Mouse (Mus musculus) CD4-positive helper T cell, adult 2 months (primary cell): Measurements from ENCODE around the gene Izumo1r.
"Not testable (repeated sequence)": the region's sequence is repeated elsewhere in the genome, so short reads cannot be mapped to it uniquely, and the experiment has no call there.

Experiments used
- DNase-seq: peaks from one replicate; pipeline ENCODE4 v3.0.0-alpha.2; 2012; ENCODE audit warnings: low read depth, missing footprints, low spot score

Gene Izumo1r

DNA sequence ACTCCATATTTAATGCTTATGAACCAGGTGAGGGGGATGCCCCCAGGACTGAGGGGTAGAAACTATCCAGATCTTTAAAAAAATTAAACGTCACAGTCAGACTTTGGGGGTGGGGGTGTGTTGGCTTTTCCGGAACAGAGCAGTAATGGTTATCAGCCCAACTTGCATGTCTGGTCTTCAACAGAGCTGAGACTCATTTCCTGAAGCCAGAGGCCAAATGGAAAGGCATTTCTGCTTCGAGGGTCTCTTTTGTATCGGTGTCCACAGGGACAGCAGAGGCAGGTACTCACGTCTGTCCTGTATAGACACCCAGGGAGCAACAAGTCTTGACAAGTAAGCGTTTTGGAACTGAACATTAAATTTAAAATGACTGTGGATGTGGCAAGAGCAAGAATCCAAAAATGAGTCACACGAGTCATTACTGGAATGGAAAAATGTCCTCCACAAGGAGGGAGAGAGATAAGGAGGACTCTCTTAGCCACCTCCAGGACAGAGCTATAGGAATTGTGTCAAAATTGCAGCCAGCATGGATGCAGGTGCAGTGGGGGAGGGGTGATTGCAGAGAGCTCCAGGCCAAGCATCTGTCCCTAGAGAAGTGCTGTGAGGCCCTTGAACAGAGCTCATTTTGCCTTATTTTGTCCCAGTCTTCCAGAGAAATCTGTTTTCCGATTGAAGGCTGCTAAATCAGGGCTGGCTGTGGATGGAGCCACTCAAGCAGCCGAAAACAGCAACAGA is 1.2 kb upstream of the Izumo1r start:
- DNase-seq: peak; percentile 54

DNA sequence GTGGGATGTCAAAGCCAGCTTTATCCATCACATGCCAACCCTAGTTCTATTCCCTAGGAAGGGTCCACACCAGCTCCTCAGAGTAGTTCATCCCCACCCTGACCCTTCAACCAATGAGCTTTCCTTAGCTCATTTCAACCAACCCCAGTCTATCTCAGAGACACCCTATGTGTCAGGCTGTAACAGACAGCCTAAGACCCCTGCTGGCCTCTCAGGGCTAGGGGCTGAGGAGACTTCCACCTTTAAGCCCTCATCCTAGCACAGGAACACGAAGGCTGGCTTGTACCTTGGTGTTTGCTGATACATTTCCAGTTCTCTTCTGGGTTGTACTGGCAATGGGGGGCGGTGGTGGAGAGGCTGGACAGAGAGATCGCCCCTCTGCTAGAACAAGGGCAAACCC is 743 bp downstream of the Izumo1r start:
- no peak for DNase-seq

DNA sequence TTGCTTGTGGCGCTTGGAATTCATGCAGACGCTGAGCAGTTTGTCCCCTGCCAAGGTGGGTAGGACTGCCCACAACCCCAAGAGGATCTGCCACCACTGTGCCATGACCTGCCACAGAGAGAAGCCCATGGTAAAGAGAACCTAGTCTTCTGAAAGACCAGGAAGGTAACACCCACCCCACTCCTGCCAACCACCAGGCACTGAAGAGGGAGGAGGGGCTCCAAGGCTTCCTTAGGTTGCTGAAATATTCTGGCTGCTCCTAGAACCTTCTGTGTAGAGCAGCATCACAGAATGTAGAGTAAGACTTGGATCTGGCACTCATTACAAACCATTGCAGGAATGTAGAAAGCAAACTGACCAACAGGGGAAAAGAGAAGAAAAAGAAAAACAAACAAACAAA is 1.3 kb downstream of the Izumo1r start:
- peak; percentile 65 for DNase-seq

DNA sequence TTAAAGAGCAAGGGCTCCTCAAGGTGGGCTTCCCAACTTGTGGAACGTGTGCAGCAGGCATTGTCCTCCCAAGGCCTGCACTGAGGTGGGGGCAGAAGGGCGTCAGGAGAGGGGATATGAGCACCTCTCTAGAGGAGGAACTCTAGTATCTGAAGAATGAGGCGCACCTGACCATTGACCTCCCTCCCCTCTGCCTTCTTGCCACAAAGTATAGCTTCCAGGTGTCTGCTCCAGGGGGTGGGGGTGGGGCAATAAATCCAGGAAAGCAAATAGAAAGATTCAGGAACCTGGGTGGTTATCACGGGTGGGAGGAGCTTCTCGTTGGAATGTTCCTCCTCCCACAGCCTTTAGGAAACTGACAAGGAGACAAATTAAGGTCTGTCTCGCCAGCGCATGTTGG is 2.0 kb downstream of the Izumo1r start:
- DNase-seq: no peak

DNA sequence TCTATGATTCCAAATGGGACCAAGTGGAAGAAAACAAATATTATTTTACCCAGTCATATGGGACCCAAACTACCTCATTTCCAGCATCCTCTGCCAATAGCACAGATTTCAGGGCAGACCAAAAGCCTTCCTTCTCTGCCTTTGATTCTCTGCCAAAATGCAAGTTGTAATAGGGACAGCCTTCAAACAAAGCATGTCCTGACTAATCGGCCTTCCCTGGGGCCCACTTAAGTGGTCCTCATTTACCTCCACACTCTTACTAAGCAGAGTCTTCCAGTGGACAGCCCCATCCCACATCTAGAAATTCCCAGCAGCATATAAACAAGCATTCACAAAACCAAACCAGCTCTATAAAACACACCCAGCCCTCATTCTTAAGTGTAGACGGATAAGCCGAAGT is 6.6 kb downstream of the Izumo1r start:
- no peak for DNase-seq

DNA sequence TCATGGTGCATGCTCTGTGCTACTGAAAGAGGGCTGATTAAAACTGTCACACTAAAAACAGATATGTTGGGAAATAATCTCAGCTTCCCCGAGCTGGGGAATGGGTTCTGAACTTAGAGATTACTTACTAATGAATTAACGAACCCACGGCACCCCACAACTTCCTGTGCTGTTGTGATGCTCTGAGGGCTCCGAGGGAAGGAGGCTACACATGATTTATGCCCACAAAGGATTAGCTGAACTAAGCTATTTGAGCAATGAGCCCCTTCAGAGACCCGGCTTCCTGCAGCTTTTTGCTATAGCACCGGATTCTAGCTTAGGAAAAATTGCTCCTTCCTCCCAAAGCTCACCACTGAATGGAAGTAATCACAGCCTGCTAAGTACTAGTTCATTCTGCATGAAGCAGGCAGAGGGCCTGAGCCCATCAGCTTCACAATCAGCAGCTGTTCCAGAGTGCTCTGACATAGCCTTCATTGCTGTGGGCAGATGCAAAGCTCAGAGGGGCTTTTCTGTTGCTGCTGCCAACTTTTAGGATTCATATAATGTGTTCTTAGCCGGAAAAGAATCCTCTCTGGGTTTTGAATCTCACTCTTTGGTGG is 8.4 kb downstream of the Izumo1r start:
- DNase-seq: no peak

DNA sequence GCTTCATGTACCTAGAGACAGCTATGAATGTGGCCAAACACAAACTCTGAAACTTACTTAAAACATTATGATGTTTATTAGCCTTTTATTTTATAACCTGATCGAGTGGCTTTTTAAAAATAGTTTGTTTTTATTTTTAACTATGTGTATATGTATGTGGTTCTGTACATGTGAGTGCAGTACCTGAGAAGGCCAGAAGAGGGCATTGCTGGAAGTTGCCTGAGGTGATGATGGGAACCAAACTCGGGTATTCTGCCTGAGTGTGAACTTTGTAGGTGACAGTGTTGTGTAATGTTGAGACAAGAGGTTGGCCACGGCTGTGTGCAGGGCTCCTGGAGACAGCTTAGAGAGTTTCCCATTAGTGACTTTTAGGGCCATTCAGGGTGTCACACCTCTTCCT is 9.1 kb downstream of the Izumo1r start:
- no peak for DNase-seq

DNA sequence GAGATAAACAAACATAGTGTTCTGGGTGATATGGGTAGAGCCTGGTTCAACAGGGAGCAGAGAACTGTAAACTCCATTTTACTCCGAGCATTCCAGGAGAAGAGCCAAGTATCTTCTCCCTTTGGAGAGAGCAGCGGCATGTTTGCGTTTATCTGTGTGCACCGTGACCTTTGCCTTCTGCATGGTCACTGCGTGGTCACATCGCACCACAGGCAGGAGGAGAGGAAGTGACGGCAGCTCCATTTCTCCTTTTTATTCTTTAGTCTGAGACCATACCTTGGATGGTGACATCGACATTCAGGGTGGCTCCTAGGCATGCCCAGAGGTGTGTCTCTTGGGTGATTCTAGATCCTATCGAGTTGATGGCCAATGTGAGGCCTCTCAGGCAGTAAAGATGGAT is 10.4 kb downstream of the Izumo1r start:
- no peak for DNase-seq

DNA sequence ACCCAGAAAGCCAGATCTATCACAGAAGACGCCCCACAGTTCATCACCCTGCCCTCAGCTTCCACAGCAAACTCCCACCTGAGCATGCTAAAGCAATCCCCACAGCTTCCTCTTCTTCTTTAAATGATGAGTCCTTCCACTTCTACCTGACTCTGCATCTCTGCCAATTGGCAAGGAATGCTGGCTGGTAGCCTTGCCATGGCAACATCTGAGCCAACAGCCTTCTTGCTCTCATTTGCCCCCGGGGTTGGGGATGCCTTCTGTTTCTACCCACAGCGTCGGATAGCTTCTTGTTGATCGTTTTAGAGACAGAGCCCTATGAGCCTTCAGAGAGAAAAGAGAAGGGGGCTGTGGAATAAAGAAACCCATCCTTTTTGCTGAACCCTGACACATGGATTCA is 11.9 kb downstream of the Izumo1r start:
- no peak for DNase-seq

DNA sequence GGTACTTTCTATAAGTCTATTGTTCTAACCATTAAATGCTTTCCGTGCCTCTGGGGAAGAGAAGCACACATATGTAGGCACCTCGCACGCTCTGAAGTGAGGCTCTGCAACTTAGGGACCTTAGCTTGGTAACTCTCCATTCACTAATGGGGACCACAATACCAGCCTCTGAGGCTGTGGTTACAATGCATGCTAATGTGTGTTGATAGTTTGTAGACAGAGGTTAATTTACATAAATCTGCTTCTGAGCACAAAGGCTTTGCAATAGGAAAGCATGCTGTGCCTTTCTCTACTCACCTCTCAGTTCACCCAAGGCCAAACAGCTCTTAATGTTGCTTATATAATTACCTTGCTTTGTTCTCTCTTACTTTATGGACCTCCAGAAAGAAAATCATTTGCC is 13.1 kb downstream of the Izumo1r start:
- no peak for DNase-seq

DNA sequence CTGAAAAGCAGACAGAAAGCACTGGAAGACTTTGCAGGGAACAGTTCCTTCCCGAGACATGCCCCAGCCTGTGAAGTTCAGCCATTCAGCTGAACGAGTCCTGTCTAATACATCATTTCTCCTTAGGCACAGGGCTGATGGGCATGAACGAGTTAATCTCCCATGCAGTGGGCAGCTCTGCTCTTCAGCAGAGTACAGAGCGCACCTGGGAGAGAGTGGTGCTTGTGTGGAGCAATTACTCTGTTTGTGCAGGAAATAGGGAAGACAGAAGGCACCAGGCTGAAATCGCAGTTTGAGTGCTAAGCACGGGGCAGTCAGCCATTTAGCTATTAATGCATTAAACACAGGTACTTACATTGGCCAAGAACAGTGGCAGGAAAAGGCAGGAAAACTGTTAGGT is 15.1 kb downstream of the Izumo1r start:
- DNase-seq: no peak

DNA sequence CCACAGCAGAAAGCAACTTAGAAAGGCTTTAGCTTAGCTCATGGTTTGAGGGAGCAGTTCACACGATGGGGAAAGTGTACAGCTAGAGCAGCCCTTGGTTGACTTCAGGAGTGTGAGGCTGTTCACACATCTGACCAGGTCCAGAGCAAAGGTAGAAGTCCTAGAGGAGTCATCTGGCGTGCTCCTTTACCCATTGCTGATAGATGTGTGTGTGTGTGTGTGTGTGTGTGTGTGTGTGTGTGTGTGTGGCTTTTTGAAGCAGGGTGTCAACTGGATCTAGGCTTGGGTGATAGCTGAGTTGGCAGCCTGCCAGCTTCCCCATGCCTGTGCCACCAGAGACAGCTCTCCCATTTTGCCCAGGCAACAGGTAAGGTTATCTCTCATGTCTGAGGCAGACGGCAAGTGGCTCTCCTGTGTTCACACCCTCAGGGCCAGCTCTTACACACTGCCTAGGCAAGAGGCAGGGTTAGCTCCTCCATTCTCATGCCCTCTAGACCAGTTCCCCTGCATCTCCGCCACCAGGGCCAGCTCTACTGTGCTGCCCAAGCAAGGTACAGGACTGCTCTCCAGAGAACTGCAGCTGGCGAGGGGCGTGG is 15.9 kb downstream of the Izumo1r start:
- no peak for DNase-seq

DNA sequence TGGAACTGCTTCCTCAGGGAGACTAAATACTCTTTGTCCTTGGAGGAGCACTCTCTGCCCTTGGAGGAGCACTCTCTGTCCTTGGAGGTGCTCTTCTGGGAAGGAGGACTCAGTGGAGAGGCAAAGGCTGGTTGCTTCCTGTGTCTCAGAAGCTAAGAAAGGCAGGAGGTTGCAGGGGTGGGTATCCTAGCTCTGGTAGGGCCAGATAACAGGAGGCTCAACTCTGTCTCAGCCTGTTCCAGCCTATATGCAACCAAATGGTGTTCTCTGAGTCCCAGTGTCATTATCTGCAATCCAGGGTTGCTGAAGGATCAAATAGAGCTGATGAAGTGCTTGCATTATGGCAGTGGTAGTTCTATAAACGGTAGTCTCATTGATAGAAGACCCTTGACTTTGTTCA is 17.8 kb downstream of the Izumo1r start:
- DNase-seq: no peak

DNA sequence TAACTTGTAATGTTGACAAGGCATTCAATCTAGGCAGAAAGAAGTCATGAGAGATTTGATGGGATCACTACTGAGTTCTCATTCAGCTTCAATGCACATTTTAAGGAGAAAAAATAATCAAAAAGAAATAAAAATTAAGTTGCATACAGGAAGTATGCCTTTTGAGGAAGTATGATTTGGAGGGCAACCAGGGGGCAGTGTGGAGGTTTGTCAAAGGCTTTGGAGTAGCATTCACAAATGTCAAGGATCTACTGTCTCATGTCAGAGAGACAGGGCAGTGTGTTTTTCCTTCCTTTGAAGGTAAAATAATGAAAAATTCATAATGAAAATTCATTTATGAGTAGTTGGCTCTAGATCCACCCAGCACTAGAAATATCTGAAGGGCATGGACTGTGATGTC is 18.6 kb downstream of the Izumo1r start:
- peak; percentile 43 for DNase-seq

DNA sequence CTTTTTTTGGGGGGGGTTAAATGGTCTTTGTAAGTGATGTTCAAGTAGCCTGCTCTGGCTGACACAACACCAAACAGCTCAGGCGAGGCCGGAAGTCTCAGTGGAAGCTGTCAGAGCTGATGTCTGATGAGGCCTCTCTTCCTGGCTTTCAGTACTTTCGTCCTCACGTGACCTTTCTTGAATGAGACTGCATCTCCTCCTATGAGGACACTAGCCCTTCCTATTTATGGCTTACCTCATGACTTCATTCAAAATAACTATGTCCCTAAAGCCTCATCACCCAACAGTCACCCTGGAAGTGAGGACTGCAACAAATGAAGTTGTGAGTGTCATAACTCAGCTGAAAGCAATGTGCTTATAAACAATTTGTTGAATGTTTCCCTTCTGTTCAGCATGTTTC is 19.1 kb downstream of the Izumo1r start:
- DNase-seq: peak; percentile 61

DNA sequence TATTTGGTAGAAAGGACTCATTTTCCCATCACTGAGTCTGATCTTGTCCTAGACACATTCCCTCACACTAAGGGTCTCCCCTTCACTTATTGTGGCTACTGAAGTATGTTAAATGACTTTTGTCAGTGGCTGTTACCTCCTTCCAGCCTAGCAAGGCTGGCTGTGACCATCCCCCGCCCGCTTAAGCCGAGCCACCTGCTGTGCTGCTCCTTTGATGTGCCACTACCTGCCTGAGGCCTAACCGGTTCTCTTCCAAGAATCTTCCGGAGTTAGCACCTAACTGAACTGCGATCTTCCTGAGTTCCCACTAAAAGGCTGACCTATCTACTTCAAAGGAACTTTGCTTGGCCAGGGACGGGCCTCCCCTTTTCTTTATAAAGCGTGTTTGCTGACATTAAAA is 27.2 kb downstream of the Izumo1r start:
- DNase-seq: not testable (repeated sequence)

DNA sequence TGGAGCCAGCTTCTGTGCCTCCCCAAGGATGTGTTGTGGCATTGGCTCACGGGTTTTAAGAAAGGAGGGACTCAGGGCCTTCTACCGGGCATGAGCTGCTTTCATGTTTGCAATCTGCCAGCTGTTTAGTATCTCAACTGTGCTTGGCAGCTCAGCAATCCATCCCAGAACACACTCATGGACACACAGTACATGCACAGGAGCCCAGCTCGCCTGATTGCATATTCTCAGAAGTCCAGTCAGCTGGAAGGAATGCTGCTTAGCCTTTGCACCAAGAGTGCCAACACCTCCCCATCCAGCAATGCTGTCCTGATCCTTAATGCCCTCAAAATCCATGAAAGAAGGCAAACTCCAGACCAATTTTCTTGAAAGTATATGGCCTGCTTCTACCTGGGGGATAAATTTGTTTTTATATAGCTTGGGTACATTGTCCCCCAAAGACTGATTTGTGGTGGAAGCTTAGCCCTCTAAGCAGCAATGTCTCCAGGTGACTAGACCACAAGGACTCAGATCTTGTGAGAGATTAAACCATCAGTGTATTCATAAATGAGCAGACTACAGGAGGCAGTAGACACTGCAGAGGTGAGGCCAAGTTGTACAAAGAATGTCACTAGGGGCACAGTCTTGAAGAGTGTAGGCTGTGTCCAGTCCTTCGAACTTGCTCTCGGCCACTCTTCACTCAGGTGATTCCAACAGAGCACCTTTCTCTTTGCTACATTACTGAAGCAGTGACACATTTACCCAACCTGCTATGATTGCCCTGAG is 27.8 kb downstream of the Izumo1r start:
- no peak for DNase-seq

DNA sequence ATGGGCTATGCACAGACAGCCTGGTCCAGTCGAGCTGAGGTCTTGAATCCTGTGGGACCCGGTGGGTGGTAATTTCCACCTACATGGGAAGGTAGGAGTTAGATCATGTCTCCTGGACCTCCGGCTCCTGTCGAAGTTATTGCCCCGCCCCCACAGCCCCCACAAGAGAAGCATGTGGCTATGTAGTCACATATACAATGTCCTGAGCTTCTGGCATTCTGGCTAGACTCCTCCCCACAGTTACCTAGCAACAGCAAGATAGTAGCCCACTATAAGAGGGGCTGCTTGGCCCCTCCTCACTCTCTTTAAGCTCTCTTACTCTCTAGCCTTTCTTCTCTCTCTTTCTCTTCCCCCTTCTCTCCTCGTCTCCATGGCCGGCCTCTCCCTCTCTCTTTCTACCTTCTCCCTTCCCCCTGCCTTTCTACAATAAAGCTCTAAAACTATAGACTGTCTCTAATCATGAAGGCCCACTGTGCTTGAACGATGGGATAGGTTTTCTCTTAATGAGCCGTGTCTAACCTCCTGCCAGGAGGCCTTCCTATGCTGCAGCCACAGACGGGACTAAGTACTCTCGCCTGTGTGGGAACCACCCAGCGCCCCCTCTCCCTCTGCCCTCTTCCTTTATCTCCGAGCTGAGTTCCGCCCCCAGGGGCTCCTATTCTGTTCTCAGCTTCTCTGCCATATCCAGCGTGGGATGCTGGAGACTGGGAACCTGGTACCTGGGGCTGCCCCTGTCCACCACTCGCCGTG is 31.4 kb downstream of the Izumo1r start:
- no peak for DNase-seq

DNA sequence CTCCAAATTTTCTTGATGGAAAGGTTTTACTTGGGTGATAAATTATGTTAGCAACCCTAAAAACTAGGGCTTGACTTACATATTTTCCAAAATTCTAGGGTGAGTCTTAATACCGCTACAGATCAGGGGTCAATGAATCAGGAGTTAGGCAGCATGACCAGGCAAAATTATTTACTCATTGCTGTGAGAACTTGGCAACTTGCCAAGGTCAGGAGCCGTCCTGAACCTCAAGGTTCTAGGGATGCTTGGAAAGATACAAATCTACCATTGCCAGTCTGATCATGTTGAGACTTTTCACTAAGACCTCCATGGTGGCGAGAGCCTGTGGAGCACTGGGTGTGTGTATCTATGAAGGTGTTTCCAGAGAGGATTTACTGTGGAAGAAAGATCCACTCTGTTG is 32.2 kb downstream of the Izumo1r start:
- DNase-seq: no peak

DNA sequence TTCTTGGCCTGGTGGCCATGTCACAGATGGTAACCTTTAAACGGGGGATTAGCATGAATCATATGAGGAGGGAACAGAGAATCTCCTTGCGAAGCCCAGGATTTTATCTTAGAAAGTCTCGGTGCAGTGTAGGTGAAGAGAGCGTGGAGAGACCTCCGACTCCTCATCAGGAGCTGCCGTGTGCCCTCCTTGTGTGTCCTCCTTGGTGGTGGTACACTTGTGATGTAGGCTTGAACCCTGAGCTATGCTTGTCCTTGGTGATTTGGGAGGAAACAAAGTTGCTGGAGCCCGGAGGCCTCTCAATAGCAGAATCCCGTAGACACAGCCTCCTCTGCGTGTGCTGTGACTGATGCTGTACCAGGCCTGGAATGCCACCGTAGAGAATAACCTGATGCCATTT is 32.9 kb downstream of the Izumo1r start:
- DNase-seq: no peak

DNA sequence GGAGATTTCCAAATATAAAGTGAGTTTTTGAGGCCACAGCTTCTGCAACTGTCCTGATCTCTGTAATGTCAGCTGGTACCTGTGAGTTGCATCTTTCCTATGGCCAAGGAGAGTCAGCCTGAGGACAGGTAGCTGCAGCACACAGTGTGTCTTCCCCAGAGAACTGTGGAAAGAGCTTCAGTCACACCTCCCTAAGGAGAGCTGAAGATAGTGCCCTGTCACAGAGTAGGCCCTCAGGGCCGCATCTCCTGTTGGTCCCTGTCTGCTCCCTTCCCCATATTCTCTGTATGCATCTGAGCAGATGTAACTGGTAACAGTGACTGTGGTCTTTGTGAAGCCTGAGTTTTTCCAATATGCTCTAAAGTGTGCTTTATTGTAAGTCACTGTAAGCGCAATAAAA is 33.4 kb downstream of the Izumo1r start:
- no peak for DNase-seq

DNA sequence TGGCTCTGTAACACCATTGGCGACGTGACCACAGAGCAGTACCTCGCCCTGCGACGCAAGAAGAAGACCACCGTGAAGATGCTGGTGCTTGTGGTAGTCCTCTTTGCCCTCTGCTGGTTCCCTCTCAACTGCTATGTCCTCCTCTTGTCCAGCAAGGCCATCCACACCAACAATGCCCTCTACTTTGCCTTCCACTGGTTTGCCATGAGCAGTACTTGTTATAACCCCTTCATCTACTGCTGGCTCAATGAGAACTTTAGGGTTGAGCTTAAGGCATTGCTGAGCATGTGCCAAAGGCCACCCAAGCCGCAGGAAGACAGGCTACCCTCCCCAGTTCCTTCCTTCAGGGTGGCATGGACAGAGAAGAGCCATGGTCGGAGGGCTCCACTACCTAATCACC is 35.4 kb downstream of the Izumo1r start:
- no peak for DNase-seq
